Mouse (Mus musculus) cerebellum, adult 2 months (tissue): ENCODE data around the gene Lrrk2. TPM values are rescaled to one million over a fixed set of nuclear protein-coding genes. Genes with fewer than 3 reads are reported as not detected.

Experiments used
- DNase-seq, 2 experiments: peaks; one replicate each; pipeline ENCODE4 v3.0.0; 2021
- H3K27ac ChIP-seq: fragments of 200-500 bp; 2 replicates; pipeline ENCODE4 v1.5.1; 2012; ENCODE audit warnings: low read length, control low read depth, inconsistent platforms; ENCODE audit not compliant: insufficient read depth
- H3K27me3 ChIP-seq: fragments of 200-500 bp; 2 replicates; pipeline ENCODE4 v1.6.1; 2012; ENCODE audit warnings: inconsistent platforms, mild to moderate bottlenecking, low read length, moderate library complexity; ENCODE audit not compliant: control insufficient read depth, insufficient read depth
- H3K4me1 ChIP-seq: fragments of 200-500 bp; 2 replicates; pipeline ENCODE4 v1.6.1; 2011; ENCODE audit warnings: low read length; ENCODE audit not compliant: control insufficient read depth, insufficient read depth
- H3K4me3 ChIP-seq: fragments of 200-500 bp; replicated peaks from 2 replicates; pipeline ENCODE3; 2011; ENCODE audit warnings: mild to moderate bottlenecking, low read depth, low read length, control low read depth; ENCODE audit not compliant: insufficient read depth
- CTCF ChIP-seq: fragments of 200-500 bp; IDR thresholded peaks from 2 replicates; pipeline ENCODE4 v1.5.1; 2011; ENCODE audit warnings: low read depth, mild to moderate bottlenecking, control low read depth, low read length, moderate library complexity, borderline replicate concordance; ENCODE audit not compliant: insufficient read depth
- POLR2A ChIP-seq: fragments of 200-500 bp; IDR thresholded peaks from 2 replicates; pipeline ENCODE4 v1.6.1; 2011; ENCODE audit warnings: low read length, control low read depth, borderline replicate concordance; ENCODE audit not compliant: insufficient read depth
- WGBS: fragments of 180-500 bp; shearing (Covaris S2); methylation state at CpG from one replicate; pipeline ENCODE4 v1.1.7; 2018; 5-methylcytosine and 5-hydroxymethylcytosine counted together
- polyA plus RNA-seq: library from polyadenylated mRNA; depleted of rRNA; stranded (reverse); fragments of >200 nt; gene quantifications from 2 replicates; pipeline ENCODE4 v1.2.3, GENCODE M21; 2012

The Lrrk2 gene
- polyA plus RNA-seq, 1 experiment: 14.2 TPM

DNA sequence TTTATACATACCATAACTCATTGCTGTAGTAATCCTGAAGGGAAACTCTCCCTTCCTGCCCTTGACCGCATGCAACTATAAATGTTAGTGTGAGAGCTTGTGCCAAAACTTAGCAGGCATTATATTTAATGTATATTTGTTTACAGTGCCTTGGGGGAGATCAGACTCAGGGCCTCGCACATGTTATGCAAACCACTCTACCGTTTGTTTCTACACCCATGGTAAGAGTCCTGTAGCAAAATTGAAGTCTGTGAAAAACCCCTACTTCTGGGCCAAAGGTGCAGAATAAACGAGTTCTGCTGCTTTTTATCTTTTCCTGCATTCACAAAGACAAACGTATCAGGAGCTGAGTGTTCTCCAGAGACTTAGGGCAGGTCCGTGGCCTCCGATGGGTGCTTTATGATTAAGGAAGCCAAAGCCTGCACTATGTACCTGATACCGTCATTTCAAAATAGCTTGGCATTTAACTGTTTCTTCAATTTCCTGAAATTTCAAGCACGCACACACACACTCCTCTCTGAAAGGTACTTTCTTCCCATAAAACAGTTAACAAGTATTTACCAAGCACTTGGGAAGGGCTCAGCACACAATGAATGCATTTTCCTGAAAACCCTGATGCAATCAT lies 30.2 kb upstream of the Lrrk2 start:
- no peaks in the 10 kb centered on the region for H3K4me1 ChIP-seq
- no peak overlapping the region for H3K27ac ChIP-seq
- H3K4me3 ChIP-seq: no peak overlapping the region
- 85% methylated on average over 9 of the region's 9 CpGs for WGBS
- no peaks in the 10 kb centered on the region for H3K27me3 ChIP-seq
- TF ChIP-seq CTCF: no peak
- TF ChIP-seq POLR2A: no peak
- DNase-seq: no peak

GRCm38 (mm10) chr15:91643632-91644348 lies 29.2 kb upstream of the Lrrk2 start:
- no peaks in the 10 kb centered on the region for H3K27me3 ChIP-seq
- no peak overlapping the region for H3K4me3 ChIP-seq
- DNase-seq: no peak
- H3K4me1 ChIP-seq: no peaks in the 10 kb centered on the region
- TF ChIP-seq POLR2A (no peak), CTCF (no peak)
- H3K27ac ChIP-seq: no peak overlapping the region
- 64% methylated on average over 7 of the region's 7 CpGs for WGBS

GRCm38 (mm10) chr15:91650270-91650669 lies 22.7 kb upstream of the Lrrk2 start:
- no peak overlapping the region for H3K4me3 ChIP-seq
- no peak for DNase-seq
- H3K27me3 ChIP-seq: no peaks in the 10 kb centered on the region
- H3K27ac ChIP-seq: no peak overlapping the region
- H3K4me1 ChIP-seq: no peaks in the 10 kb centered on the region
- TF ChIP-seq POLR2A (no peak), CTCF (no peak)
- 62% methylated on average over 3 of the region's 3 CpGs for WGBS

GRCm38 (mm10) chr15:91651493-91651892 lies 21.5 kb upstream of the Lrrk2 start:
- H3K27me3 ChIP-seq: no peaks in the 10 kb centered on the region
- no peak overlapping the region for H3K27ac ChIP-seq
- WGBS: 74% methylated on average over 7 of the region's 7 CpGs
- TF ChIP-seq POLR2A (no peak), CTCF (no peak)
- H3K4me1 ChIP-seq: no peaks in the 10 kb centered on the region
- H3K4me3 ChIP-seq: no peak overlapping the region
- no peak for DNase-seq

GRCm38 (mm10) chr15:91658227-91658626 lies 14.7 kb upstream of the Lrrk2 start:
- Histone ChIP-seq H3K27me3 (no peaks in the 10 kb centered on the region), H3K4me1 (no peaks in the 10 kb centered on the region), H3K4me3 (no peak overlapping the region), H3K27ac (no peak overlapping the region)
- no peak for TF ChIP-seq CTCF
- DNase-seq: no peak
- 91% methylated on average over 6 of the region's 6 CpGs for WGBS

DNA sequence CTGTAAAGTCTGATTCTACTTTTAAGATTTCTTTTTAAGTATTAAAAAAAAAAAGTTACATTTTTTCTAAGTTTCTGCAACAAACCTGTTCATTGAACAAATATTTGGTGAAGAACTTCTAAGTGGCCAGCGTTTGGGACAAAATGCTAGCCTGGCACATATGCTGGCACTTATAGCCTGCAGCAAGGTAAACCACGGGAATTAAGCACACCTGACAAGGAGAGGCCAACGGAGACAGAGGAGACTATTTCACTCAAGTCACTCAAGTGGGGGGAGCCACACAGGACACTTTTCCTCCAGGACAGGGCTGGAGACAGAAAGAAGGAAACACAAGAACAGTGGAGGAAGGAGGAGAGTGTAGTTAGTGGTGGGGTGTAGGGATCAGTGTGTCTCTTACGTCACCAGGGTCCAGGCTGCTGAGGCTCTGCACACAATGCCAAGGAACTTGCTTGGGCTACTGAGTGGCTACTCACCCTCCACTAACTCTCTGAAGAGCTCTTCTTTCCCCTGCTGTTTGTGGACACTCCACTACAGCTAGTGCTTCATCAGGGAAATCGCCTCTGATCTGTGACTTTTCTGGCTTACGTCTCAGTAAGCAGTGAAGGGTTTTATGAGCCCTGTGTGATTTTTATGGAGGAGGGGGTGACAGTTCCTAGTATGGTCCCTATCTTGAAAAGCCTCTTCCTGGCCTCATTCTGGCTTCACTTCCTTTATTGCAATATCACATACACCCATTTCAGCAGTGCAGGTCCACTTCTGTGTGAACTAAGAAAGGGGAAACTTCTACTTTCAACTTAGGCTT lies 12.5 kb upstream of the Lrrk2 start:
- no peak for TF ChIP-seq POLR2A
- TF ChIP-seq CTCF: no peak
- H3K27me3 ChIP-seq: no peaks in the 10 kb centered on the region
- WGBS: 90% methylated on average over 6 of the region's 6 CpGs
- H3K4me1 ChIP-seq: no peaks in the 10 kb centered on the region
- H3K27ac ChIP-seq: no peak overlapping the region
- DNase-seq: no peak
- H3K4me3 ChIP-seq: no peak overlapping the region

DNA sequence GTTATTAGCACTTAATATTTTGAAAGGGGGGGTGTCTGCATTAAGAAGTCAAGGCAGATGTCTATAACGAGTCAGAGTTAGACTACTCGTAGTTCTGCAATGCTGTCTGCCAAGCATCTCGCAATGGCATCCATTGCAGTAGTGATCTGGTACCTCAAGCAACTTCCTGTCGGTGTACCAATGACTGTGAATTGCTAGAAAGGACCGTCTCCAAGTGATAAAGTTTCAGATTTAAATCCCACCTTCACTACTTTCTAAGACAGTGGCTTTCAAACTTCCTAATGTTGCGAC lies 12.0 kb upstream of the Lrrk2 start:
- Histone ChIP-seq H3K27me3 (no peaks in the 10 kb centered on the region), H3K27ac (no peak overlapping the region), H3K4me1 (no peaks in the 10 kb centered on the region), H3K4me3 (no peak overlapping the region)
- no peak for TF ChIP-seq POLR2A
- 89% methylated on average over 6 of the region's 6 CpGs for WGBS
- no peak for DNase-seq

DNA sequence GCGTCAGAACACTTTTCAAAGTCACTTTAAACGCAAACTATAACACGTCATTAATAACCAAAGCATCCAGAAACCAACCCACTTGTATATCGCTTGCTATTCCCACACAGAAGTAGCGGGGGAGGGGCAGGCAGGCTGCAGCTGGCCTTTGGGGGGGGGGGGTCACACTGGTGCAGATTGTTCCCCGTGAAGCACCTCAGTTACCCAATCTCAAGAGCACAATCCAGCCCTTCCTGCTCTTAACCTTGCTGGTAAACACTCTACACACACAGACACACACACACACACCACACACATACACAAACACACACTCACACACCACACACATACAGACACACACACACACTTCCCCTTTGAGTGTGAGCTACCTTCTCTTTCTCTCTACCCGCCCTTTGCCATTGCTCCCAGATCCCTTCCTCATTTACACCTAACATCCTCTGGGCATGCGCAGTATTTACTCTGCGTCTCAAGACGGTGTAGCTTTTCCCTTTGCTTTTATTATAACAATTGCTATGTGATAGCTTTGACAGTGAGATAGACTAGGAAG lies 8.3 kb upstream of the Lrrk2 start:
- no peaks in the 10 kb centered on the region for H3K27me3 ChIP-seq
- TF ChIP-seq CTCF: no peak
- no peak for TF ChIP-seq POLR2A
- 83% methylated on average over 10 of the region's 10 CpGs for WGBS
- no peaks in the 10 kb centered on the region for H3K4me1 ChIP-seq
- no peak for DNase-seq
- H3K4me3 ChIP-seq: no peak overlapping the region
- no peak overlapping the region for H3K27ac ChIP-seq
